Mouse (Mus musculus): ENCODE measurements around the gene Upk3b.

- TF ChIP-seq POLR2A (IDR thresholded peaks at IDR 0.05; ENCODE audit: control insufficient read depth, extremely low read depth, insufficient read depth, low read length, poor library complexity) = no peak
- no peak for TF ChIP-seq CTCF (IDR thresholded peaks at IDR 0.05; ENCODE audit: borderline replicate concordance, control insufficient read depth, extremely low read depth, insufficient read depth, low read length, poor library complexity)
Observed at GRCm38 (mm10) chr5:136015586-136015985, 22.7 kb upstream of the Upk3b start.
